Mouse (Mus musculus) midbrain, embryonic 11.5 days (tissue): Measurements from ENCODE around the gene Vmn1r207-ps. TPM values are rescaled to one million over a fixed set of nuclear protein-coding genes. Genes with fewer than 3 reads are reported as not detected.
"Not testable (repeated sequence)": the region's sequence is repeated elsewhere in the genome, so short reads cannot be mapped to it uniquely, and the experiment has no call there.

Experiments used
- ATAC-seq: fragments of 200-750 bp; cut with Nextera tagmentation; 2 replicates; pipeline ENCODE4 v1.8.0; 2017; ENCODE audit warnings: moderate TSS enrichment, moderate library complexity; ENCODE audit not compliant: low FRiP score
- DNase-seq: peaks from one replicate; pipeline ENCODE4 v3.0.0; 2015; ENCODE audit warnings: low spot score; ENCODE audit errors: missing footprints
- H3K27ac ChIP-seq: fragments of 300-500 bp; sonication (generic); 2 replicates; pipeline ENCODE4 v1.5.1; 2014; ENCODE audit warnings: low read depth, low read length
- H3K27me3 ChIP-seq: fragments of 300-500 bp; sonication (generic); 2 replicates; pipeline ENCODE4 v1.6.1; 2014; ENCODE audit warnings: mild to moderate bottlenecking, low read length, moderate library complexity, mixed read lengths; ENCODE audit not compliant: control insufficient read depth, insufficient read depth
- H3K36me3 ChIP-seq: fragments of 300-500 bp; sonication (generic); 2 replicates; pipeline ENCODE4 v1.6.1; 2014; ENCODE audit warnings: mild to moderate bottlenecking, low read length, moderate library complexity, mixed read lengths; ENCODE audit not compliant: control insufficient read depth, insufficient read depth
- H3K4me1 ChIP-seq: fragments of 300-500 bp; sonication (generic); 2 replicates; pipeline ENCODE4 v1.6.1; 2014; ENCODE audit warnings: low read length; ENCODE audit not compliant: control insufficient read depth, insufficient read depth
- H3K4me2 ChIP-seq: fragments of 300-500 bp; sonication (generic); 2 replicates; pipeline ENCODE4 v1.6.1; 2014; ENCODE audit warnings: mild to moderate bottlenecking, moderate library complexity
- H3K4me3 ChIP-seq: fragments of 300-500 bp; sonication (generic); 2 replicates; pipeline ENCODE4 v1.5.1; 2014; ENCODE audit warnings: low read depth, low read length
- H3K9ac ChIP-seq: fragments of 300-500 bp; sonication (generic); 2 replicates; pipeline ENCODE4 v1.6.1; 2014; ENCODE audit warnings: low read length
- H3K9me3 ChIP-seq: fragments of 300-500 bp; sonication (generic); 2 replicates; pipeline ENCODE4 v1.6.1; 2016; ENCODE audit warnings: low read length; ENCODE audit not compliant: control insufficient read depth
- WGBS: fragments of 180-500 bp; shearing (Covaris S2); extraction: QIAGEN DNeasy Blood & Tissue Kit; methylation state at CpG from one replicate; pipeline ENCODE4 v1.1.7; 2014; 5-methylcytosine and 5-hydroxymethylcytosine counted together
- polyA plus RNA-seq: library from polyadenylated mRNA; unstranded; fragments of >200 nt; fragmentation: Nextera tagmentation; extraction: Ambion mirVana; gene quantifications from 2 replicates; pipeline ENCODE4 v1.2.1, GENCODE M21; 2014

Vmn1r207-ps gene
- polyA plus RNA-seq = not detected in 2 replicates

GRCm38 (mm10) chr13:22729529-22729928 is at the start of gene Vmn1r207-ps:
Gene Vmn1r207-ps, minus strand, starts transcription at chr13:22729629.
- H3K4me2 ChIP-seq, H3K27me3 ChIP-seq, H3K9ac ChIP-seq, DNase-seq, ATAC-seq, H3K4me1 ChIP-seq, H3K27ac ChIP-seq, H3K36me3 ChIP-seq, H3K9me3 ChIP-seq, H3K4me3 ChIP-seq: not testable (repeated sequence)

GRCm38 (mm10) chr13:22777300-22777699 is 47.9 kb upstream of the Vmn1r207-ps start, which contains the start of gene Vmn1r208:
Gene Vmn1r208, minus strand, starts transcription at chr13:22777400.
- no CpG with 5 or more reads among the region's 7 CpGs for WGBS
- not testable (repeated sequence) for DNase-seq, H3K27ac ChIP-seq, H3K9me3 ChIP-seq, H3K4me2 ChIP-seq, H3K9ac ChIP-seq, H3K4me3 ChIP-seq, H3K36me3 ChIP-seq, H3K4me1 ChIP-seq, H3K27me3 ChIP-seq, ATAC-seq

- not testable (repeated sequence) for H3K4me1 ChIP-seq, H3K4me3 ChIP-seq, H3K4me2 ChIP-seq, H3K9ac ChIP-seq, ATAC-seq, H3K27me3 ChIP-seq, DNase-seq, H3K9me3 ChIP-seq, H3K27ac ChIP-seq, H3K36me3 ChIP-seq
- WGBS = 70% methylated on average over 1 of the region's 2 CpGs
Observed at GRCm38 (mm10) chr13:22771592-22771991, 42.2 kb upstream of the Vmn1r207-ps start.

GRCm38 (mm10) chr13:22747524-22747923 is 18.1 kb upstream of the Vmn1r207-ps start:
- Histone ChIP-seq H3K9ac (no peak overlapping the region), H3K4me1 (no peaks in the 10 kb centered on the region), H3K4me2 (no peak overlapping the region), H3K27ac (no peak overlapping the region), H3K4me3 (no peak overlapping the region), H3K36me3 (no peaks in the 10 kb centered on the region), H3K27me3 (no peaks in the 10 kb centered on the region), H3K9me3 (no peaks in the 10 kb centered on the region)
- DNase-seq (no peak), ATAC-seq (no peak)

GRCm38 (mm10) chr13:22706947-22707346 is 22.5 kb downstream of the Vmn1r207-ps start:
- ATAC-seq, H3K4me1 ChIP-seq: not testable (repeated sequence)

GRCm38 (mm10) chr13:22702951-22703350 is 26.5 kb downstream of the Vmn1r207-ps start:
- not testable (repeated sequence) for H3K4me2 ChIP-seq, DNase-seq, ATAC-seq, H3K4me3 ChIP-seq, H3K27ac ChIP-seq, H3K4me1 ChIP-seq, H3K27me3 ChIP-seq, H3K9ac ChIP-seq, H3K9me3 ChIP-seq, H3K36me3 ChIP-seq
- 41% methylated on average over 2 of the region's 2 CpGs for WGBS

More at GRCm38 (mm10) chr13:22706947-22707346, 22.5 kb downstream of the Vmn1r207-ps start:
- H3K4me3 ChIP-seq, H3K36me3 ChIP-seq, H3K9me3 ChIP-seq, H3K27ac ChIP-seq, DNase-seq, H3K9ac ChIP-seq, H3K4me2 ChIP-seq, H3K27me3 ChIP-seq: not testable (repeated sequence)

Other genes starting within 250 kb of the Vmn1r207-ps start
- gene Vmn1r202, start 224.2 kb downstream of the Vmn1r207-ps start, polyA plus RNA-seq = 0.03 TPM in 1 of 2 replicates, not detected in the other
- gene Vmn1r203, start 211.5 kb downstream of the Vmn1r207-ps start, polyA plus RNA-seq = not detected in 2 replicates
- not detected in 2 replicates for gene Vmn1r204, start 176.4 kb downstream of the Vmn1r207-ps start, polyA plus RNA-seq
- not detected in 2 replicates for gene Vmn1r205, start 136.6 kb downstream of the Vmn1r207-ps start, polyA plus RNA-seq
- not detected in 2 replicates for gene Vmn1r206, start 105.4 kb downstream of the Vmn1r207-ps start, polyA plus RNA-seq
- not detected in 2 replicates for gene Vmn1r208, start 47.8 kb upstream of the Vmn1r207-ps start, polyA plus RNA-seq
- not detected in 2 replicates for gene Vmn1r209, start 80.1 kb upstream of the Vmn1r207-ps start, polyA plus RNA-seq
- not detected in 2 replicates for gene Vmn1r210, start 101.7 kb upstream of the Vmn1r207-ps start, polyA plus RNA-seq
- not detected in 2 replicates for gene Vmn1r211, start 127.9 kb upstream of the Vmn1r207-ps start, polyA plus RNA-seq
- not detected in 2 replicates for gene Vmn1r212, start 154.6 kb upstream of the Vmn1r207-ps start, polyA plus RNA-seq